Mouse (Mus musculus) hindbrain, embryonic 10.5 days (tissue): Measurements from ENCODE around the gene Clpx. TPM values are rescaled to one million over a fixed set of nuclear protein-coding genes. Genes with fewer than 3 reads are reported as not detected.
A peak's percentile ranks its signal among the peaks of the same experiment; 100 is the strongest.

Experiments
- DNase-seq: peaks from one replicate; pipeline ENCODE4 v3.0.0-alpha.2; 2017; ENCODE audit warnings: low spot score
- H3K27ac ChIP-seq: fragments of 300-500 bp; sonication (generic); 2 replicates; pipeline ENCODE4 v1.5.1; 2016; ENCODE audit warnings: mild to moderate bottlenecking, moderate library complexity
- H3K27me3 ChIP-seq: fragments of 300-500 bp; sonication (generic); 2 replicates; pipeline ENCODE4 v1.6.1; 2016; ENCODE audit warnings: mild to moderate bottlenecking; ENCODE audit not compliant: poor library complexity, insufficient read depth, severe bottlenecking
- H3K36me3 ChIP-seq: fragments of 300-500 bp; sonication (generic); 2 replicates; pipeline ENCODE4 v1.6.1; 2016; ENCODE audit warnings: mild to moderate bottlenecking, moderate library complexity
- H3K4me1 ChIP-seq: fragments of 300-500 bp; sonication (generic); replicated peaks from 2 replicates; pipeline ENCODE4 v1.6.1; 2016; ENCODE audit warnings: mild to moderate bottlenecking
- H3K4me3 ChIP-seq: fragments of 300-500 bp; sonication (generic); 2 replicates; pipeline ENCODE4 v1.5.1; 2016; ENCODE audit warnings: mild to moderate bottlenecking, moderate library complexity
- H3K9me3 ChIP-seq: fragments of 300-500 bp; sonication (generic); 2 replicates; pipeline ENCODE4 v1.6.1; 2016; ENCODE audit warnings: mild to moderate bottlenecking, moderate library complexity
- WGBS: fragments of 180-500 bp; shearing (Covaris S2); methylation state at CpG from one replicate; pipeline ENCODE4 v1.1.7; 2016; 5-methylcytosine and 5-hydroxymethylcytosine counted together
- polyA plus RNA-seq: library from polyadenylated mRNA; unstranded; fragments of >200 nt; fragmentation: Nextera tagmentation; extraction: Ambion mirVana; gene quantifications from 2 replicates; pipeline ENCODE4 v1.2.1, GENCODE M21; 2016

Gene Clpx
- 35.3 and 42.1 TPM in 2 replicates for polyA plus RNA-seq

DNA sequence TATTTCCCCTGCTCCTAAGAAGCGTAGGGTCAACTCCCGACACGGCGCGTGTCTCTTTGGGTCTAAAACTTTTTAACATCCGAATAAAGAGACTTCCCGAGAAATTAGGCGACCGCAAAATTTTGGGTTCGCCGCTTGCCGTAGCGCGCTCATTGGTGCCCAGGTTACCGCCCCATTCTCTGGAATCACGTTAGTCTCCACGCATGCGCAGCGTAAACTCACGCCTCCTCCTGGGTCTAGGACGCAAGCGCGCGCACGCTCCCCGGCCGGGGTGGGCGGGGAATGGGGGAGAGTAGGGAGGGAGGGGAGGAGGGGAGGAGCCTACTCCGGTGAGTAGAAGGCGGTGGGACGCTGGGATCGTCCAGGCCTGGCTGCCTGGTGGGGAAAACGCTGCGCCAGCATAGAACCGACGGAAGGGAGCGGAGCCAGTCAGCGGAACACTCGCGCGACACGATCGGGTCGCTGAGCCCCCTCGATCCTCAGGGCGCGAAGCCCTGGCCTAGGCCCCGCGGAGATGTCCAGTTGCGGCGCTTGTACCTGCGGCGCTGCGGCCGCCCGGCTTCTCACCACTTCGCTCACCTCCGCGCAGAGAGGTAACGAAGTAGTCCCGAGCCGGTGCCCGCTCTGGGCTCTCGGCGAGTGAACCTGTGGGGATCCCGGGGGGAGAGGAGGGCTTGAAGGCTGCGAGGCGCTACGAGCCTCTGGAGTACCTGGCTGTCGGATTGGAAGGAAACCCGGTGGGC is at the start of gene Clpx:
Gene Clpx (plus strand): TSS at position 288 of the 743 bp plus-strand sequence.
- Histone ChIP-seq H3K4me3 (peak within 1 kb of the TSS; percentile 97), H3K27ac (peak within 1 kb of the TSS; percentile 91), H3K4me1 (peaks cover 26% of the 10 kb centered on the region), H3K27me3 (no peaks in the 10 kb centered on the region), H3K36me3 (peaks cover 11% of the 10 kb centered on the region), H3K9me3 (no peaks in the 10 kb centered on the region)
- peak; percentile 99 for DNase-seq
- under 1% methylated on average over 71 of the region's 71 CpGs for WGBS

DNA sequence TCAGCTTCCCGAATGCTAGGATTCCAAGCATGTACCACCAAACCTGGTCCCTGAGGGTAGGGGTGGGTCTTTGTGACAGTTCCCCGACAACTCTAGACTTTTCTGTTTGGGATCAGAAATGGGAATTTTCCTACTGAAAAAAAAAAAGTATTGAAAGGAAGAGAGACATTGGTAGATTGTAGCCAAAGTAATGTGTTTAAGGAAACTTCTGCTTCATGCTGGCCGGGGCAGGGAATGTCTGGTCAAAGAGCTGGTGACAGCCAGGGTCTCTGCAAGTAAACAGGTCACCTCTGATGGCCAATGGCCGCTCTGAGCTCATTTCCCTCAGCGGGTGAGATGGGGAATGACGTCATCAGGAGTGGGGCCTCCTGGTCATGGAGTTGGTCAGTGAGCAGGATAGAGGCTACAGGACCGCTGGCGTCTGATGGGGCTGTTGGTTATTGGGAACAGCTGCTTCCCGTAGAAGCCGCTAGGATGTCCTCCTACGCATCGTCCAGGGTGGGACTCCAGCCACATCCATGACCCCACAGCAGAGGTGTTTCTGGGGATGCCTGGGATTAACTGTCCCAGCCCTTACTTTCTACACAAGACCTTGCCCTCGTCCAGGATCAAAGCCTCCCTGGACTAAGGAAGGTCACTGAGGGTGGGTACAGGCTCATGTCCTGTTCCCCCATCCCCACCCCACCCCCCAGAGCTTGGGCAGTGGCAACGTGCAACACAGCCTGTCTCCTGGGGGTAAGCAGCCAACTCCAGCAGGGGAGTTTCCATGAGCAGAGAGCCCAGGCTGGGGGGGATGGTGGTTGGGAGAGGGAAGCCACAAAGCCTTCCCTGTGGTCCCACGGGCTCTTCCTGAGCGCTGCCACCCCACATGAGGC is 46.3 kb upstream of the Clpx start:
- H3K36me3 ChIP-seq: no peaks in the 10 kb centered on the region
- peaks cover 20% of the 10 kb centered on the region for H3K4me1 ChIP-seq
- no peaks in the 10 kb centered on the region for H3K27me3 ChIP-seq
- no peak overlapping the region for H3K4me3 ChIP-seq
- 0 out of 2 replicates have a peak overlapping the region, but pooled peaks have one; percentile 16 for H3K27ac ChIP-seq
- WGBS: 80% methylated on average over 16 of the region's 16 CpGs
- H3K9me3 ChIP-seq: no peaks in the 10 kb centered on the region
- DNase-seq: no peak

DNA sequence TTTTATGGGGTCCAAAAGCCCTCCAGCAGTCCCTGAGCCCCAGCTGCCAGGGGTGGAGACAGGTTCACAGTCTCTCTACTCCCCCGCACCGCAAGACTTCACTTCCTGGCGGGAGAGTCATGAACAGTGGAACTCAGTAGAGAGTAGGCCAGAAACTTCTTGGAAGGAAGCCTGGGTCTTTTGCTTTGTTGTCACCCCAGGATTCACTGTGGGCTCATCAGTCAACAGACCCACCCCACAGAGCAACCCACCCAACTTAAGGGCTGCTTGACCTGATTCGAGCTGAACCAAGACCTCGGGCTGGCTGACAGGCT is 45.7 kb upstream of the Clpx start:
- Histone ChIP-seq H3K27ac (0 out of 2 replicates have a peak overlapping the region, but pooled peaks have one; percentile 16), H3K4me1 (peaks cover 14% of the 10 kb centered on the region), H3K9me3 (no peaks in the 10 kb centered on the region), H3K4me3 (no peak overlapping the region), H3K36me3 (no peaks in the 10 kb centered on the region), H3K27me3 (no peaks in the 10 kb centered on the region)
- DNase-seq: no peak
- WGBS: 90% methylated on average over 5 of the region's 5 CpGs

DNA sequence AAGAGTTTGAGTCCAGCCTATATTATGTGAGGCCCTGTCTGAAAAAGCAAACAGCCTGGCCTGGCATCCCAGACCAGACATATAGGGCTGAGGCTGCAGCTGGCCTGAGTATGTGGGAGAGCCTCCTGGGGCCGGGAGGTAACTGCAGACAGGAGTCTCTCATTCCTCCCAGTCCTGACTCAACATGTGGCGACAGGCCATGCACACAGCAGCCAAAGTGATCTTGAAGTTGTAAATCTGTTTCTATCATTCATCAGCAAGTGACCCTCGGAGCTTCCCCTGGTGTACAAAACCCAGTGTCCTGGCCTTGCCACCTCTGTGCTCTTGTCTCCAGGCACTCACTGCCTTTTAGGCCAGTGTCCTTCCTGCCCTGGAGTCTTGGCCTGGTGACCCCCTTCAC is 42.0 kb upstream of the Clpx start:
- H3K4me1 ChIP-seq: peaks cover 10% of the 10 kb centered on the region; the same call in 1 of the 2 replicates
- no peaks in the 10 kb centered on the region for H3K27me3 ChIP-seq
- H3K4me3 ChIP-seq: no peak overlapping the region
- 75% methylated on average over 3 of the region's 3 CpGs for WGBS
- H3K36me3 ChIP-seq: no peaks in the 10 kb centered on the region
- H3K27ac ChIP-seq: no peak overlapping the region
- DNase-seq: no peak
- H3K9me3 ChIP-seq: no peaks in the 10 kb centered on the region

DNA sequence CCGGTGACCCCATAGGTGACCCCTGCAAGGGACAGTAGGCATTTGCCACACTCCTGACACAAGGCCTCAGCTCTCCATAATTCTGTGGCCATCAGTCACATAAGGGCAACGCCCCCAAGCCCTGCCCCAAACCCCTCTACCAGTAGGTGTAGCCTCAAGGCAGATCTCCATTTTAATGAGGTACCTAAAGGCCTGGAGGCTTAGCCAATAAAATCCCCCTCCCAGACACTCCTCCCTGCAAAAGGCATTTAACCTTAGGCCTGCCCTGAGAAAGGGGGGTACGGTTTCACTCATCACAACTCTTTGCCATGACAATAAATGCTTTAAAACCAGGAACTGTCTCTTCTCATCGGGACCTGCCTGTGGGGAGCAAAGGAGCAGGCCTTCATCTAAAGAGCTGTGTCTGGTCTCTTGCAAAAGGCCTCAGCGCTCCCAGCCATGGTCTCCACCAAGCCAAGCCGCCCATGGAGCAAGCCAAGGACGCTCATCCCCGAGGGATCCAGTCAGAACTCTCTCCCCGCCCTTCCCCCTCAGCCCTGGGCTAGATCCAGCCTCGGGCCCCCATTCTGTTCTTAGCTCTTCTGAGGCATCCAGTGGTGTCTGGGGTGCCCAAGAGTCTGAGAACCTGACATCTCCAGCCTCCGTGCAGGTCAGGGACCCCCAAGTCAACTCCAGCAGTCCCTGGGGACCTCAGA is 38.0 kb upstream of the Clpx start:
- WGBS: 74% methylated on average over 11 of the region's 11 CpGs

DNA sequence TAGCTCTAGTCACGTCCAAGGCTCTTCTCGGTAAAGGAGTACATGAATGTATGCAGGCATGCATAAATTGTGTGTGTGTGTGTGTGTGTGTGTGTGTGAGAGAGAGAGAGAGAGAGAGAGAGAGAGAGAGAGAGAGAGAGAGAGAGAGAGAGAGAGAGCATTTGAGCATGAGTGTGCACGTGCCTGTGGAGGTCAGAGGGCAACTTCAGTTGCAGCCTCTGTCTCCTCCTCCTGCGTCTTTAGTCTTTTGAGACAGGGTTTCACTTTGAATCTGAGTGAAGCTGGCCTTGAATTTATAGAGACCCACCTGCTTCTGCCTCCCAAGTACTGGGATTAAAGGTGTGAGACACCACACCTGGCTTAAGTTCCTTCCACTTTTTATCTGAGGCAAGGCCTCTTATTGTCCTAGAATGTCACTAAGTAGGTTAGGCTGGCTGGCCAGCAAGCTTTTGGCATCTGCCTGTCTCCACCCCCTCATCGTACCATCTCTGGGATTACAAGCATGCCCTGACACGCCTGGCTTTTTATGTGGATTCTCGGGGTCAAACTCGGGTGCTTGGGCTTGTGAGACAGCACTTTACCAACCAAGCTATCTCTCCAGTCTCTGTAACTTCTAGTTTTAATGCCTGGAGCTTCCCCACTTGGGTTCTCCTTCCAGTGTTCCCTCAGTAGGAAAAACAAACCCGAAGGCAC is 36.7 kb upstream of the Clpx start:
- DNase-seq: no peak
- WGBS: 67% methylated on average over 9 of the region's 9 CpGs
- H3K27me3 ChIP-seq: no peaks in the 10 kb centered on the region

More for the DNA sequence above, 38.0 kb upstream of the Clpx start:
- no peak for DNase-seq
- H3K36me3 ChIP-seq: no peaks in the 10 kb centered on the region
- peaks cover 7% of the 10 kb centered on the region; the same call in 1 of the 2 replicates for H3K4me1 ChIP-seq
- no peak overlapping the region for H3K27ac ChIP-seq
- H3K4me3 ChIP-seq: no peak overlapping the region
- H3K27me3 ChIP-seq: no peaks in the 10 kb centered on the region
- no peaks in the 10 kb centered on the region for H3K9me3 ChIP-seq

DNA sequence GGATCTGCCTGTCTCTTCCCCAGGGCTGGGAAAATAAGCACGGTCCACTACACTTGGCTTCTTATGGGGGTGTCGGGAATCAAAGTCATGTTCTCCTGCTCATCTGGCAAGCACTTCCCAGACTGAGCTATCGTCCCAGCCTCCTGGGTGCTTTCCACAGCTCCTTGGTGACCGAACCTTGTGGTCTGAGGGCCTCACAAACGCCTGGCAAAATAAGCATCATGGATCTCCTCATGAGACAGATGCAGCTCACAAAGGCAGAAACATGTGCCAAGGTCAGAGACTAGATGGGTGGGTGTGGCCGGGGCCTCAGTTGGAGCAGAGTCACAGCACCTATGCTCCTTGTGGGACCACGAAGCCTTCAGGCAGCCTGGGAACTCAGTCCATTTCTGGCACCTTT is 34.7 kb upstream of the Clpx start:
- Histone ChIP-seq H3K9me3 (no peaks in the 10 kb centered on the region), H3K27me3 (no peaks in the 10 kb centered on the region), H3K36me3 (no peaks in the 10 kb centered on the region), H3K4me3 (no peak overlapping the region), H3K4me1 (peaks cover 7% of the 10 kb centered on the region; the same call in 1 of the 2 replicates), H3K27ac (no peak overlapping the region)
- WGBS: 82% methylated on average over 7 of the region's 7 CpGs
- DNase-seq: no peak

More for the DNA sequence above, 36.7 kb upstream of the Clpx start:
- H3K9me3 ChIP-seq: no peaks in the 10 kb centered on the region
- no peak overlapping the region for H3K4me3 ChIP-seq
- H3K27ac ChIP-seq: no peak overlapping the region
- H3K36me3 ChIP-seq: no peaks in the 10 kb centered on the region
- peaks cover 7% of the 10 kb centered on the region; the same call in 1 of the 2 replicates for H3K4me1 ChIP-seq

DNA sequence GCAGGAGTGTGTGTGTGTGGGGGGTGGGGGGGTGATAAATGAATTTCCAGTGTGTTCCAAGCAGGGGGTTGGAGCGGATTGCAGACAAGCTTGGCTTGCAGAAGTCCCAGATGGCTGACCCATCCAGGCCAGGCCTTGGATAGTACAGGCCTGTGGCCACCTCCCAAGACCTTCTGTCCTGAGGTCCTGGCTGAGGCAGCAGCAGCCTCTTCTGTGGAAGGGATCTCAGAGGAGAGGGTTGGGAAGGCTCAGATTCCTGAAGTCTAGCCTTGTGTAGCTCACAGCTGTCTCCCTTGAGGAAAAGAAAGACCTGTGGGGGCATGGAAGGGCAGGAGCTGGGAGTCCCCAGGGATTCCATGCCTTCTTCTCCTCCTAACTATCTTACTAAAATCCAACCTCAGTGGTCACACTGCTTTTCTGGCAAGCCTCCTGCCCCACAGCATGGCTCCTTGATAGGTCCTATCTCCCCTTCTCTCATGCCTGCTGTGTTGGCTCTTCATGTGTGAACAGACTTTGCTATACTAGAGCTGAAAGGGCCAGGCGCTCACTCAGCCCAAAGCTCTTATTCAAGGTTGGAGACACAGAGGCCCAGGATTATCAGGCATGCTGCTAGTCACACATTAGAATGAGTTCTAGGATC is 32.3 kb upstream of the Clpx start:
- DNase-seq: no peak
- Histone ChIP-seq H3K9me3 (no peaks in the 10 kb centered on the region), H3K36me3 (no peaks in the 10 kb centered on the region), H3K27ac (no peak overlapping the region), H3K27me3 (no peaks in the 10 kb centered on the region), H3K4me3 (no peak overlapping the region), H3K4me1 (peaks cover 8% of the 10 kb centered on the region)
- 84% methylated on average over 2 of the region's 2 CpGs for WGBS

DNA sequence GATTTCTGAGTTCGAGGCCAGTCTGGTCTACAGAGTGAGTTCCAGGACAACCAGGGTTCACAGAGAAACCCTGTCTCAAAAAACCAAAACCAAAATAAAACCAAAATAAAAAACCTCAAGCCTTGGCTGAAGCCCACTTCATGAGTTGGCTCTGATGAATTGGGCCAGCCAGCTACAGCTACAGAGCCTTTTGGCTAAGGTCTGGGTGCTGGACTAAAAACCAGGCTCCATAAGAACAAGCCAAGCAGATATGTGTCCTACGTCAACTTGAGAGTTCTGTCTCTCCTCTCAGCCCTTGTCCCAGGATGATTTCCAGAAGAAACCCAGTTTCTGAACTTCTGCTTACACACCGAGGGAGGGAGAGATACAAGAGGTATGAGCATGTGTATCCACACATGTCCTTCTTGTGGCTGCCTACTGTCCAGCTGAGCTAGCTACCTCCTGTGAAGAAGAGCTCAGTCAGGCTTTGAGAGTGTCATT is 31.4 kb upstream of the Clpx start:
- no peaks in the 10 kb centered on the region for H3K36me3 ChIP-seq
- 95% methylated on average over 3 of the region's 3 CpGs for WGBS
- no peak for DNase-seq

DNA sequence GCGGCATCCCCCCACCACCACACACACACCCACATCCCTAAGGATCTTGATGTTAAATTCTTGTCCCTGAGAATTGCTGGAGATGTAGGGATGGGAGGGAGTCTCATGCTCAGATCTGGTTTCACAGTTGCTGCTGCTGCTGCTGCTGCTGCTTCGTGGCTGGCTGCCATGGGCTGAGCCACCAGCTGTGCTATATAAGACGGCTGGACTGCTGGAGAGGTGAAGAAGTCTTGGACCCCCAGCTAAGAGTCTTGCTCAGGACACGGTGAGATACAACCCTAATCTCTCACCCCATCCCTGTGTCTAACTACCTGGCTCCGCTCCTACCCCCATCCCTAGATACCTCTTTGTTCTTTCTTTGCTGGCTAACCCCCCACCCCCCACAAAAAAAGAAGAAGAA is 29.1 kb upstream of the Clpx start, which contains the start of gene Cilp:
Gene Cilp (plus strand): TSS at position 222 of the 400 bp plus-strand sequence.
- H3K9me3 ChIP-seq: no peaks in the 10 kb centered on the region
- peaks cover 15% of the 10 kb centered on the region for H3K4me1 ChIP-seq
- H3K27me3 ChIP-seq: no peaks in the 10 kb centered on the region
- no peak within 1 kb of the TSS for H3K4me3 ChIP-seq
- H3K36me3 ChIP-seq: no peaks in the 10 kb centered on the region
- peak within 1 kb of the TSS; percentile 29; the same call in 1 of the 2 replicates for H3K27ac ChIP-seq
- no peak for DNase-seq
- WGBS: 62% methylated on average over 5 of the region's 5 CpGs

More for the DNA sequence above, 31.4 kb upstream of the Clpx start:
- H3K4me1 ChIP-seq: peaks cover 11% of the 10 kb centered on the region
- H3K9me3 ChIP-seq: no peaks in the 10 kb centered on the region
- no peak overlapping the region for H3K4me3 ChIP-seq
- no peak overlapping the region for H3K27ac ChIP-seq
- H3K27me3 ChIP-seq: no peaks in the 10 kb centered on the region

DNA sequence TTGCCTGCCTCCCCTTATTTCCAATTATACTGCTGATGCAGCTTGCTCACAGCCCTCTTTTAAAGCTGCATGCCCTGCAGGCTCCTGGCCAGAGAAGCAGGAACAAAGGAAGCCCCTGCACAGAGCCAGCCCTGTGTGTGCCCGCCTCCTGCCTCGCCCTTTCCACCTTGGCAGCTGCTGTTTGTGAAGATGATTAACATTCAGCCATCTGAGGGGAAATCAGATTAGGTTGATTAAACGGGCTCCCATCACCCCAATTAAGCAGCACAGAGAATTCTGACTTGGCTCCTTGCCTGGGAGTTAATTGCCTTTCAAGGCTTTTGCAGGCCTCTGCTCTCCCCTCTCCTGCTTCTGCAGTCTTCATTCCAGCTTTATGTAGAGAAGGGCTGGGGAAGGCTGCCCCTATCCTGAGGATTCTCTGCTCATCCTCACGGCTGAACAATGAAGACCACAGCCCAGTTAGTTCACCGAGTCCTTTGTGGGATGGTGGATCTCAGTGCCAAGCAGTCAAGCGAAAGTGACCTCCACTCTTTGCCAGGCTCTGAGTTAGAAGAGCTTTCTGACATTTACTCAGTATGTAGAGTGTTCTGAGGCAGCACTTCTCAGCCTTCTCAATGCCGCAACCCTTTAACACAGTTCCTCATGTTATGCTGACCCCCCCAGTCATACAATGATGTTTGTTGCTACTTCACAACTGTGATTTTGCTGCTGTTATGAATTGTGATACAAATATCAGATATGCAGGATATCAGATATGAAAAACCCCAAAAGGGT is 26.1 kb upstream of the Clpx start:
- no peak overlapping the region for H3K4me3 ChIP-seq
- H3K27me3 ChIP-seq: no peaks in the 10 kb centered on the region
- WGBS: 40% methylated on average over 7 of the region's 7 CpGs
- peak; percentile 21 for DNase-seq
- no peaks in the 10 kb centered on the region for H3K36me3 ChIP-seq
- peaks cover 15% of the 10 kb centered on the region for H3K4me1 ChIP-seq
- peak overlapping the region; percentile 69 for H3K27ac ChIP-seq
- H3K9me3 ChIP-seq: no peaks in the 10 kb centered on the region
